Mouse (Mus musculus): ENCODE data around the gene Dhx37.

- TF ChIP-seq GATA1 (IDR thresholded peaks at IDR 0.05; ENCODE audit: borderline replicate concordance, low read length) (no peak), FLI1 (IDR thresholded peaks at IDR 0.05; ENCODE audit: low read length) (no peak)
These were observed 30.9 kb downstream of the Dhx37 start for GRCm38 (mm10) chr5:125402991-125403390.
